Mouse (Mus musculus) cerebellum, adult 2 months (tissue): Measurements from ENCODE around the gene Sgms1. TPM values are rescaled to one million over a fixed set of nuclear protein-coding genes. Genes with fewer than 3 reads are reported as not detected.
"Not testable (repeated sequence)": the region's sequence is repeated elsewhere in the genome, so short reads cannot be mapped to it uniquely, and the experiment has no call there.

Experiments used
- DNase-seq, 2 experiments: peaks; one replicate each; pipeline ENCODE4 v3.0.0; 2021
- H3K27ac ChIP-seq: fragments of 200-500 bp; 2 replicates; pipeline ENCODE4 v1.5.1; 2012; ENCODE audit warnings: low read length, control low read depth, inconsistent platforms; ENCODE audit not compliant: insufficient read depth
- H3K27me3 ChIP-seq: fragments of 200-500 bp; 2 replicates; pipeline ENCODE4 v1.6.1; 2012; ENCODE audit warnings: inconsistent platforms, mild to moderate bottlenecking, low read length, moderate library complexity; ENCODE audit not compliant: control insufficient read depth, insufficient read depth
- H3K4me1 ChIP-seq: fragments of 200-500 bp; 2 replicates; pipeline ENCODE4 v1.6.1; 2011; ENCODE audit warnings: low read length; ENCODE audit not compliant: control insufficient read depth, insufficient read depth
- H3K4me3 ChIP-seq: fragments of 200-500 bp; replicated peaks from 2 replicates; pipeline ENCODE3; 2011; ENCODE audit warnings: mild to moderate bottlenecking, low read depth, low read length, control low read depth; ENCODE audit not compliant: insufficient read depth
- CTCF ChIP-seq: fragments of 200-500 bp; IDR thresholded peaks from 2 replicates; pipeline ENCODE4 v1.5.1; 2011; ENCODE audit warnings: low read depth, mild to moderate bottlenecking, control low read depth, low read length, moderate library complexity, borderline replicate concordance; ENCODE audit not compliant: insufficient read depth
- POLR2A ChIP-seq: fragments of 200-500 bp; IDR thresholded peaks from 2 replicates; pipeline ENCODE4 v1.6.1; 2011; ENCODE audit warnings: low read length, control low read depth, borderline replicate concordance; ENCODE audit not compliant: insufficient read depth
- WGBS: fragments of 180-500 bp; shearing (Covaris S2); methylation state at CpG from one replicate; pipeline ENCODE4 v1.1.7; 2018; 5-methylcytosine and 5-hydroxymethylcytosine counted together
- polyA plus RNA-seq: library from polyadenylated mRNA; depleted of rRNA; stranded (reverse); fragments of >200 nt; gene quantifications from 2 replicates; pipeline ENCODE4 v1.2.3, GENCODE M21; 2012

The Sgms1 gene
- polyA plus RNA-seq, 1 experiment = 34.7 TPM

GRCm38 (mm10) chr19:32325100-32325768 is 64.3 kb downstream of the Sgms1 start:
- DNase-seq = no peak
- 53% methylated on average over 10 of the region's 10 CpGs for WGBS
- Histone ChIP-seq H3K4me3 (no peak overlapping the region), H3K27me3 (no peaks in the 10 kb centered on the region), H3K4me1 (peaks cover 34% of the 10 kb centered on the region), H3K27ac (no peak overlapping the region)
- TF ChIP-seq CTCF = no peak
- no peak for TF ChIP-seq POLR2A

DNA sequence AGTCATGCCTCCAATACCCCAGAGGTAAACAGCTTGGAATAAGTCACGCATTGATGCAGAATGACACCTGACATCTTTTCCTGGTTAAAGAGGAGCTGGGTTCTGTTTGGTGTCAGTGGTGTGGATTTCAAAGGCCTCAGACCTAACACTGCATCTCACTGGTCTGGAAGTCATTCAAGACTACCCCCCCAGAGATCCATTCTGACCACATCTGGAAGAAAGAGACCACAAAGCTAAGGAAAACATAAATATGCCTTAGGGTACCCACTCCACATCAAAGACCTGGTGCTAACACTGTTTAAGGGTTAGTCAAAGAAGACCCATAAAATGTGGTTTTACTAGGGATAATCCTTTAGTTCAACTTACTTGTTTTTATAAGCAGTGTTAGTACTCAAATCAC is 65.0 kb downstream of the Sgms1 start:
- Histone ChIP-seq H3K27ac (no peak overlapping the region), H3K27me3 (no peaks in the 10 kb centered on the region), H3K4me1 (peaks cover 27% of the 10 kb centered on the region), H3K4me3 (no peak overlapping the region)
- DNase-seq = no peak
- TF ChIP-seq POLR2A (no peak), CTCF (no peak)
- 96% methylated on average over 1 of the region's 1 CpGs for WGBS

DNA sequence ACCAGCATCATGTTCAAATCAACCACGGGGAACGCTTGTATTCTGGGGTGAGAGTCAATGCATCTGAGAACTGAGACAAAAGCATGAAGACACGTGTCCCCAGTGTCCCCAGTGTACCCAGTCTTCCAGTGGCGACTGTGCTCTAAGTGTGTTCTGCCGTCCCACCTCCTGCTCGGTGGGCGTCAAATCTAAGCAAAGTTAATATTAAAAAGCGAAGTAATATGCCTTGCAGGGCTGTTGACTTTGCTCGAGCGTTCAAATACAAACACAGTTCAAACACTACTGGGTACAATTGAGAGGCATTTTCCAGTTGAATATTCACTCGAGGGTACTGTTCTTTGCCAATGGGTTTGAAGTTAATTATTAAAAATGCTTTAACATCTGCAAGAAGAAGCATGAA is 66.4 kb downstream of the Sgms1 start:
- WGBS = 80% methylated on average over 11 of the region's 11 CpGs
- TF ChIP-seq POLR2A (no peak), CTCF (no peak)
- DNase-seq = no peak
- peaks cover 16% of the 10 kb centered on the region for H3K4me1 ChIP-seq
- H3K4me3 ChIP-seq = no peak overlapping the region
- no peaks in the 10 kb centered on the region for H3K27me3 ChIP-seq
- H3K27ac ChIP-seq = no peak overlapping the region

DNA sequence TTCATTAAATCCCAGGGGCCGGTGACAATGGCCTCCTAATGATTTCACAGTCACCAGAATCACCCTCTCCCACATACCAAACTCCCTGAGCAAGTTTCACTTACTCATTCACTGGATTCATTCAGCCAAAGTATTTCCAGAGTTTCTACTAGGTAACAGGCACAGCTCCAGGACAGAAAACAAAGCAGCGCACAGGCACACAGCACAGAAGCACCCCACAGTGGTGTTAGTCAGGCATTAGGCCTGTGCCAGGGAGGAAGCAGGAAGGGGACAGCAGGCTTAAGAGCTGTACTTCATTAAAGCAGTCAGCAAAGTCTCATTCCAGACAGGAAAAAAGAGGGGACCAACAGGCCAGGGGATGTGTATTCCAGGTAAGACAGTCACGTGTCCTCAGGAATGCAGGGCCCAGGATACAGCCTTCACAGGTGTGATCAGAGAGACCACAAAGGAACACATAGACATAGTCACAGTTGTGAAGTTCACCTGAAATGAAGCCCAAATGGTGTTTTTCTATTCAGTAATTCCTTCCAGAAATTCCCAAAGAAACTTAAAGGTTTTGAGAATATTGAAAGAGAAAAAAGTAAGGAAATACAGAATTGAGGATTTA is 67.0 kb downstream of the Sgms1 start:
- no peak overlapping the region for H3K4me3 ChIP-seq
- TF ChIP-seq POLR2A (no peak), CTCF (peak; percentile 34; the same call in 1 of the 2 replicates)
- H3K27ac ChIP-seq = no peak overlapping the region
- peak; percentile 69 to 84 for DNase-seq
- H3K4me1 ChIP-seq = peaks cover 15% of the 10 kb centered on the region
- no peaks in the 10 kb centered on the region for H3K27me3 ChIP-seq
- 7% methylated on average over 3 of the region's 3 CpGs for WGBS

GRCm38 (mm10) chr19:32320366-32320666 is 69.2 kb downstream of the Sgms1 start:
- Histone ChIP-seq H3K4me3 (no peak overlapping the region), H3K4me1 (peaks cover 12% of the 10 kb centered on the region), H3K27me3 (no peaks in the 10 kb centered on the region), H3K27ac (no peak overlapping the region)
- WGBS = 80% methylated on average over 4 of the region's 4 CpGs
- DNase-seq = peak; percentile 43 to 50
- no peak for TF ChIP-seq POLR2A
- TF ChIP-seq CTCF = peak; percentile 53

- no peak for DNase-seq
- H3K4me1 ChIP-seq = peaks cover 12% of the 10 kb centered on the region; the same call in 1 of the 2 replicates
- WGBS = 92% methylated on average over 12 of the region's 12 CpGs
- TF ChIP-seq POLR2A = no peak
- TF ChIP-seq CTCF = no peak
- no peak overlapping the region for H3K4me3 ChIP-seq
- H3K27me3 ChIP-seq = no peaks in the 10 kb centered on the region
- H3K27ac ChIP-seq = no peak overlapping the region
These were observed 69.8 kb downstream of the Sgms1 start for GRCm38 (mm10) chr19:32319531-32320365.

- TF ChIP-seq POLR2A (no peak), CTCF (no peak)
- peaks cover 13% of the 10 kb centered on the region; the same call in 1 of the 2 replicates for H3K4me1 ChIP-seq
These were observed 70.5 kb downstream of the Sgms1 start for GRCm38 (mm10) chr19:32319057-32319456.

GRCm38 (mm10) chr19:32317347-32317746 is 72.2 kb downstream of the Sgms1 start:
- not testable (repeated sequence) for H3K4me1 ChIP-seq, H3K27ac ChIP-seq, H3K27me3 ChIP-seq, DNase-seq, H3K4me3 ChIP-seq
- WGBS = 95% methylated on average over 1 of the region's 1 CpGs

More at GRCm38 (mm10) chr19:32319057-32319456, 70.5 kb downstream of the Sgms1 start:
- WGBS = 86% methylated on average over 1 of the region's 1 CpGs
- H3K4me3 ChIP-seq = no peak overlapping the region
- no peak for DNase-seq
- no peaks in the 10 kb centered on the region for H3K27me3 ChIP-seq
- no peak overlapping the region for H3K27ac ChIP-seq
